Mouse (Mus musculus) MEL (cell line): ENCODE measurements around the gene Rgl3. TPM values are rescaled to one million over a fixed set of nuclear protein-coding genes. Genes with fewer than 3 reads are reported as not detected.

ENCODE experiments used
- DNase-seq: peaks from one replicate; pipeline ENCODE4 v3.0.0; 2011; ENCODE audit warnings: low read depth, low spot score
- H3K27ac ChIP-seq: 2 replicates; pipeline ENCODE4 v1.5.1; 2012; ENCODE audit warnings: low read depth, mild to moderate bottlenecking, control low read depth, low read length, moderate library complexity; ENCODE audit not compliant: control insufficient read depth
- H3K27me3 ChIP-seq, 2 experiments: fragments of 150-350 bp in 1 of 2; sonication (generic) in 1 of 2; 2 replicates each; pipeline ENCODE4 v1.6.1; 2012; ENCODE audit warnings: low read length in 2 of 2, mild to moderate bottlenecking in 2 of 2, improper control_type of control experiment in 1 of 2, moderate library complexity in 1 of 2; ENCODE audit not compliant: insufficient read depth in 2 of 2, control insufficient read depth in 1 of 2
- H3K36me3 ChIP-seq, 2 experiments: 2 replicates each; pipeline ENCODE4 v1.6.1; 2012 to 2014; ENCODE audit warnings: low read length in 2 of 2, improper control_type of control experiment in 1 of 2, inconsistent platforms in 1 of 2, mild to moderate bottlenecking in 1 of 2; ENCODE audit not compliant: insufficient read depth in 2 of 2, control insufficient read depth in 1 of 2
- H3K4me1 ChIP-seq, 2 experiments: fragments of 150-350 bp in 1 of 2; sonication (generic) in 1 of 2; 2 replicates each; pipeline ENCODE4 v1.6.1; 2012; ENCODE audit warnings: low read length in 2 of 2, improper control_type of control experiment in 1 of 2, mild to moderate bottlenecking in 1 of 2; ENCODE audit not compliant: insufficient read depth in 2 of 2, control insufficient read depth in 1 of 2
- H3K4me3 ChIP-seq, 2 experiments: fragments of 150-350 bp in 1 of 2; sonication (generic) in 1 of 2; 2 replicates each; pipeline ENCODE4 v1.5.1; 2012; ENCODE audit warnings: low read depth in 2 of 2, low read length in 2 of 2, mild to moderate bottlenecking in 2 of 2, moderate library complexity in 2 of 2, control low read depth in 1 of 2, improper control_type of control experiment in 1 of 2; ENCODE audit not compliant: control insufficient read depth in 1 of 2, insufficient read depth in 1 of 2
- H3K79me2 ChIP-seq: 2 replicates; pipeline ENCODE4 v1.6.1; 2012; ENCODE audit warnings: mild to moderate bottlenecking, low read length, moderate library complexity; ENCODE audit not compliant: control insufficient read depth, poor library complexity, insufficient read depth
- H3K9ac ChIP-seq: 2 replicates; pipeline ENCODE4 v1.6.1; 2012; ENCODE audit warnings: low read depth, mild to moderate bottlenecking, control low read depth, low read length, moderate library complexity; ENCODE audit not compliant: control insufficient read depth, poor library complexity, severe bottlenecking
- H3K9me3 ChIP-seq: fragments of 150-350 bp; sonication (generic); replicated peaks from 2 replicates; pipeline ENCODE4 v1.6.1; 2012; ENCODE audit warnings: mild to moderate bottlenecking, low read length, improper control_type of control experiment, moderate library complexity; ENCODE audit not compliant: insufficient read depth
- BHLHE40 ChIP-seq: IDR thresholded peaks from 2 replicates; pipeline ENCODE4 v1.6.1; 2012; ENCODE audit warnings: low read depth, mild to moderate bottlenecking, inconsistent platforms, low read length, improper control_type of control experiment, borderline replicate concordance
- CHD1 ChIP-seq: IDR thresholded peaks from 2 replicates; pipeline ENCODE4 v1.6.1; 2012; ENCODE audit warnings: low read depth, mild to moderate bottlenecking, inconsistent platforms, low read length, improper control_type of control experiment
- CHD2 ChIP-seq: IDR thresholded peaks from 2 replicates; pipeline ENCODE4 v1.6.1; 2011; ENCODE audit warnings: low read length, improper control_type of control experiment
- CTCF ChIP-seq, 3 experiments: IDR thresholded peaks in 2 of 3; conservative IDR thresholded peaks in 1 of 3; 2 replicates each; pipeline ENCODE4 v1.5.1; 2011 to 2012; ENCODE audit warnings: low read length in 3 of 3, low read depth in 2 of 3, mild to moderate bottlenecking in 2 of 3, improper control_type of control experiment in 1 of 3, inconsistent platforms in 1 of 3, mixed read lengths in 1 of 3, moderate library complexity in 1 of 3; ENCODE audit not compliant: control insufficient read depth in 1 of 3, insufficient read depth in 1 of 3, poor library complexity in 1 of 3, severe bottlenecking in 1 of 3
- E2F4 ChIP-seq: IDR thresholded peaks from 2 replicates; pipeline ENCODE4 v1.6.1; 2011; ENCODE audit warnings: low read depth, low read length, improper control_type of control experiment, borderline replicate concordance
- ELF1 ChIP-seq: IDR thresholded peaks from 2 replicates; pipeline ENCODE4 v1.6.1; 2014; ENCODE audit warnings: low read depth, mild to moderate bottlenecking, inconsistent platforms, low read length, improper control_type of control experiment, moderate library complexity
- EP300 ChIP-seq, 2 experiments: IDR thresholded peaks; 2 replicates each; pipeline ENCODE4 v1.6.1; 2011; ENCODE audit warnings: improper control_type of control experiment in 2 of 2, low read length in 2 of 2, low read depth in 1 of 2, mild to moderate bottlenecking in 1 of 2
- ETS1 ChIP-seq: IDR thresholded peaks from 2 replicates; pipeline ENCODE4 v1.6.1; 2012; ENCODE audit warnings: low read depth, mild to moderate bottlenecking, inconsistent platforms, low read length, improper control_type of control experiment, moderate library complexity
- HCFC1 ChIP-seq: IDR thresholded peaks from 2 replicates; pipeline ENCODE4 v1.6.1; 2012; ENCODE audit warnings: low read depth, mild to moderate bottlenecking, inconsistent platforms, low read length, improper control_type of control experiment, moderate library complexity
- JUND ChIP-seq: IDR thresholded peaks from 2 replicates; pipeline ENCODE4 v1.6.1; 2011; ENCODE audit warnings: low read depth, mild to moderate bottlenecking, improper control_type of control experiment, low read length
- KAT2A ChIP-seq: conservative IDR thresholded peaks from 2 replicates; pipeline ENCODE4 v1.6.1; 2012; ENCODE audit warnings: low read depth, low read length, improper control_type of control experiment, inconsistent platforms
- MAFK ChIP-seq: IDR thresholded peaks from 2 replicates; pipeline ENCODE4 v1.6.1; 2011; ENCODE audit warnings: low read depth, mild to moderate bottlenecking, low read length, improper control_type of control experiment, borderline replicate concordance
- MAX ChIP-seq: IDR thresholded peaks from 2 replicates; pipeline ENCODE4 v1.6.1; 2011; ENCODE audit warnings: low read length, improper control_type of control experiment
- MAZ ChIP-seq: IDR thresholded peaks from 2 replicates; pipeline ENCODE4 v1.6.1; 2012; ENCODE audit warnings: low read depth, mild to moderate bottlenecking, inconsistent platforms, low read length, improper control_type of control experiment
- MEF2A ChIP-seq: IDR thresholded peaks from 2 replicates; pipeline ENCODE4 v1.6.1; 2014; ENCODE audit warnings: low read depth, mild to moderate bottlenecking, inconsistent platforms, low read length, improper control_type of control experiment; ENCODE audit not compliant: poor library complexity, insufficient replicate concordance, severe bottlenecking; ENCODE audit errors: extremely low read depth
- MXI1 ChIP-seq: IDR thresholded peaks from 2 replicates; pipeline ENCODE4 v1.6.1; 2011; ENCODE audit warnings: mild to moderate bottlenecking, low read depth, low read length, improper control_type of control experiment
- MYB ChIP-seq: IDR thresholded peaks from 2 replicates; pipeline ENCODE4 v1.6.1; 2011; ENCODE audit warnings: mild to moderate bottlenecking, low read depth, low read length, improper control_type of control experiment
- NELFE ChIP-seq: IDR thresholded peaks from 2 replicates; pipeline ENCODE4 v1.6.1; 2011; ENCODE audit warnings: low read depth, low read length, improper control_type of control experiment
- NRF1 ChIP-seq: IDR thresholded peaks from 2 replicates; pipeline ENCODE4 v1.6.1; 2014; ENCODE audit warnings: low read depth, mild to moderate bottlenecking, inconsistent platforms, low read length, improper control_type of control experiment, moderate library complexity; ENCODE audit not compliant: poor library complexity, insufficient read depth, severe bottlenecking
- POLR2A ChIP-seq, 2 experiments: IDR thresholded peaks; 2 replicates each; pipeline ENCODE4 v1.6.1; 2011 to 2012; ENCODE audit warnings: low read length in 2 of 2, mild to moderate bottlenecking in 2 of 2, control low read depth in 1 of 2, improper control_type of control experiment in 1 of 2, low read depth in 1 of 2, moderate library complexity in 1 of 2; ENCODE audit not compliant: control insufficient read depth in 1 of 2, insufficient read depth in 1 of 2, poor library complexity in 1 of 2
- POLR2AphosphoS5 ChIP-seq: IDR thresholded peaks from 2 replicates; pipeline ENCODE4 v1.6.1; 2012; ENCODE audit warnings: low read depth, borderline replicate concordance, mild to moderate bottlenecking, inconsistent platforms, low read length, moderate library complexity, mixed read lengths
- RAD21 ChIP-seq: IDR thresholded peaks from 2 replicates; pipeline ENCODE4 v1.6.1; 2011; ENCODE audit warnings: mild to moderate bottlenecking, low read depth, low read length, improper control_type of control experiment
- RCOR1 ChIP-seq: IDR thresholded peaks from 2 replicates; pipeline ENCODE4 v1.6.1; 2012; ENCODE audit warnings: low read depth, mild to moderate bottlenecking, inconsistent platforms, low read length, improper control_type of control experiment
- SIN3A ChIP-seq: IDR thresholded peaks from 2 replicates; pipeline ENCODE4 v1.6.1; 2012; ENCODE audit warnings: low read length, improper control_type of control experiment, inconsistent platforms
- SMC3 ChIP-seq: IDR thresholded peaks from 2 replicates; pipeline ENCODE4 v1.6.1; 2011; ENCODE audit warnings: low read depth, low read length, improper control_type of control experiment
- TAL1 ChIP-seq: IDR thresholded peaks from 2 replicates; pipeline ENCODE4 v1.6.1; 2012; ENCODE audit warnings: mild to moderate bottlenecking, inconsistent platforms, low read length, moderate library complexity, mixed read lengths
- TBP ChIP-seq: IDR thresholded peaks from 2 replicates; pipeline ENCODE4 v1.8.0; 2011; ENCODE audit warnings: low read depth, low read length, improper control_type of control experiment
- TCF12 ChIP-seq: IDR thresholded peaks from 2 replicates; pipeline ENCODE4 v1.6.1; 2014; ENCODE audit warnings: low read depth, mild to moderate bottlenecking, inconsistent platforms, low read length, improper control_type of control experiment, moderate library complexity
- UBTF ChIP-seq: IDR thresholded peaks from 2 replicates; pipeline ENCODE4 v1.6.1; 2012; ENCODE audit warnings: low read depth, mild to moderate bottlenecking, inconsistent platforms, low read length, improper control_type of control experiment, moderate library complexity, borderline replicate concordance; ENCODE audit not compliant: insufficient read depth
- ZMIZ1 ChIP-seq: IDR thresholded peaks from 2 replicates; pipeline ENCODE4 v1.6.1; 2012; ENCODE audit warnings: low read depth, mild to moderate bottlenecking, inconsistent platforms, low read length, improper control_type of control experiment, moderate library complexity
- polyA plus RNA-seq, 2 experiments: library from polyadenylated mRNA; stranded (reverse) in 1 of 2; unstranded in 1 of 2; fragments of >175 nt in 1 of 2; fragments of >200 nt in 1 of 2; gene quantifications; 2 replicates each; pipeline versions ENCODE4 v1.2.1 to v1.2.4; 2012; ENCODE audit warnings: low replicate concordance in 2 of 2, low read depth in 1 of 2; ENCODE audit not compliant: insufficient read length in 2 of 2, insufficient read depth in 1 of 2, missing spikeins in 1 of 2
- total RNA-seq: library from RNA; depleted of rRNA; stranded (reverse); fragments of 300-350 nt; gene quantifications from 2 replicates; pipeline ENCODE4 v1.2.3, GENCODE M21; 2012

The Rgl3 gene
- total and polyA plus RNA-seq, 3 experiments: not detected

GRCm38 (mm10) chr9:22003163-22003554 is 13.9 kb upstream of the Rgl3 start:
- H3K4me3 ChIP-seq: peak overlapping the region; percentile 54 to 62
- peak; percentile 96 for DNase-seq
- H3K79me2 ChIP-seq: peaks cover 26% of the 10 kb centered on the region
- H3K27me3 ChIP-seq: peaks cover 0 to 4% of the 10 kb centered on the region in 2 experiments; a peak in 2 of 4 replicates
- peak overlapping the region; percentile 71 for H3K9ac ChIP-seq
- no peaks in the 10 kb centered on the region for H3K9me3 ChIP-seq
- TF ChIP-seq MEF2A: no peak
- no peak; the same call in 1 of the 2 replicates for TF ChIP-seq CHD2
- no peak for TF ChIP-seq HCFC1
- no peak for TF ChIP-seq MXI1
- TF ChIP-seq MAX: no peak
- TF ChIP-seq MAZ: no peak
- no peak for TF ChIP-seq ZMIZ1
- no peak for TF ChIP-seq KAT2A
- TF ChIP-seq BHLHE40: no peak
- TF ChIP-seq CHD1: peak; percentile 96; the same call in 1 of the 2 replicates
- TF ChIP-seq JUND: no peak
- TF ChIP-seq SIN3A: no peak
- TF ChIP-seq POLR2A (IDR thresholded peaks at IDR 0.05; ENCODE audit: control insufficient read depth in 1 of 2, insufficient read depth in 1 of 2, low read depth in 1 of 2, low read length in 2 of 2, poor library complexity in 1 of 2): peak; percentile 41 to 69; a peak in 3 of 4 replicates
- no peak for TF ChIP-seq RAD21
- no peak; the same call in 1 of the 2 replicates for TF ChIP-seq SMC3
- no peak for TF ChIP-seq ETS1
- TF ChIP-seq NELFE: no peak
- TF ChIP-seq RCOR1: no peak; the same call in 1 of the 2 replicates
- TF ChIP-seq TAL1: no peak
- no peak for TF ChIP-seq EP300 (IDR thresholded peaks at IDR 0.05; ENCODE audit: low read depth in 1 of 2, low read length in 2 of 2)
- peak; percentile 86 for TF ChIP-seq ELF1
- no peak; the same call in 1 of the 2 replicates for TF ChIP-seq POLR2AphosphoS5
- no peak; the same call in 1 of the 2 replicates for TF ChIP-seq MYB
- no peak for TF ChIP-seq E2F4
- TF ChIP-seq TBP: peak; percentile 93
- TF ChIP-seq UBTF: no peak
- TF ChIP-seq TCF12: peak; percentile 60
- no peak for TF ChIP-seq NRF1
- TF ChIP-seq MAFK: no peak
- TF ChIP-seq CTCF (IDR thresholded peaks at IDR 0.05 in 2 of 3, conservative IDR thresholded peaks at IDR 0.05 in 1 of 3; ENCODE audit: control insufficient read depth in 1 of 3, insufficient read depth in 1 of 3, low read depth in 2 of 3, low read length in 3 of 3, poor library complexity in 1 of 3, severe bottlenecking in 1 of 3): no peak
- TF ChIP-seq, all 39 proteins: peak for 5
- peak overlapping the region; percentile 70 for H3K27ac ChIP-seq
- H3K4me1 ChIP-seq: peaks cover 3 to 22% of the 10 kb centered on the region in 2 experiments
- peaks cover 8 to 22% of the 10 kb centered on the region in 2 experiments for H3K36me3 ChIP-seq
